Mouse (Mus musculus) heart, embryonic 11.5 days (tissue): ENCODE data around the gene Mettl21a. TPM values are rescaled to one million over a fixed set of nuclear protein-coding genes. Genes with fewer than 3 reads are reported as not detected.
A peak's percentile ranks its signal among the peaks of the same experiment; 100 is the strongest.

Experiments
- ATAC-seq: fragments of 200-750 bp; cut with Nextera tagmentation; replicated peaks from 2 replicates; pipeline ENCODE4 v1.8.0; 2017; ENCODE audit warnings: moderate library complexity; ENCODE audit not compliant: insufficient number of reproducible peaks, low FRiP score, low TSS enrichment
- H3K27ac ChIP-seq: fragments of 300-500 bp; sonication (generic); 2 replicates; pipeline ENCODE4 v1.5.1; 2014; ENCODE audit warnings: mild to moderate bottlenecking, low read depth, low read length
- H3K27me3 ChIP-seq: fragments of 300-500 bp; sonication (generic); 2 replicates; pipeline ENCODE4 v1.6.1; 2014; ENCODE audit warnings: mild to moderate bottlenecking, low read length, mixed read lengths; ENCODE audit not compliant: control insufficient read depth, insufficient read depth
- H3K36me3 ChIP-seq: fragments of 300-500 bp; sonication (generic); 2 replicates; pipeline ENCODE4 v1.6.1; 2014; ENCODE audit warnings: mild to moderate bottlenecking, low read length, moderate library complexity, mixed read lengths; ENCODE audit not compliant: control insufficient read depth, insufficient read depth
- H3K4me1 ChIP-seq: fragments of 300-500 bp; sonication (generic); 2 replicates; pipeline ENCODE4 v1.6.1; 2014; ENCODE audit warnings: low read length; ENCODE audit not compliant: control insufficient read depth, insufficient read depth
- H3K4me2 ChIP-seq: fragments of 300-500 bp; sonication (generic); 2 replicates; pipeline ENCODE4 v1.6.1; 2014; ENCODE audit warnings: mild to moderate bottlenecking, moderate library complexity
- H3K4me3 ChIP-seq: fragments of 300-500 bp; sonication (generic); 2 replicates; pipeline ENCODE4 v1.5.1; 2014; ENCODE audit warnings: low read depth, low read length
- H3K9ac ChIP-seq: fragments of 300-500 bp; sonication (generic); 2 replicates; pipeline ENCODE4 v1.6.1; 2014; ENCODE audit warnings: mild to moderate bottlenecking, low read depth, low read length, moderate library complexity
- H3K9me3 ChIP-seq: fragments of 300-500 bp; sonication (generic); replicated peaks from 2 replicates; pipeline ENCODE4 v1.6.1; 2016; ENCODE audit warnings: low read length; ENCODE audit not compliant: control insufficient read depth
- WGBS: fragments of 180-500 bp; shearing (Covaris S2); extraction: QIAGEN DNeasy Blood & Tissue Kit; methylation state at CpG from one replicate; pipeline ENCODE4 v1.1.7; 2014; ENCODE audit not compliant: insufficient replicate concordance; 5-methylcytosine and 5-hydroxymethylcytosine counted together
- polyA plus RNA-seq: library from polyadenylated mRNA; unstranded; fragments of >200 nt; fragmentation: Nextera tagmentation; extraction: Ambion mirVana; gene quantifications from 2 replicates; pipeline ENCODE4 v1.2.1, GENCODE M21; 2014

Gene Mettl21a
- polyA plus RNA-seq, 1 experiment from 2014 or later: 12.5 TPM

DNA sequence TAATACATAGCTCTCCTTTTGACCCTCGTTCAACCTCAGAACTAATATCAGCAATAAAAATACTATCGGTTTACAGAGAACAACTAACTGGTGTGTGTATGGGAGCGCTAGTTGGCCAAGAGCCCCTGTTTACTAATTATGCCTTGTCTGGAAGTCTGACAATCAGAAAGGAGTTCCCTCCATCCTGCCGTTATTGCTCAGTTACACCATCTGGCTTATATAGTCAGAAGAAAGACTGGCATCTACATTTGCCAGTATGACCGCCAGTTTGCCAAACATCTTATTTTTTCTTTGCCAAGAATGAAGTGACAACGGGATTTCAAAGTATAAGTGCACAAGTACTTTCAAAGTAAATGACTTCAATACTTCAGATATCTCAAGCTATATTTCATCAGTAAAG, 24.0 kb upstream of the Mettl21a start:
- H3K4me1 ChIP-seq: no peaks in the 10 kb centered on the region
- no peaks in the 10 kb centered on the region for H3K27me3 ChIP-seq
- no peak overlapping the region for H3K4me3 ChIP-seq
- ATAC-seq: no peak
- 90% methylated on average over 6 of the region's 6 CpGs for WGBS
- H3K4me2 ChIP-seq: no peak overlapping the region
- H3K9me3 ChIP-seq: no peaks in the 10 kb centered on the region
- no peak overlapping the region for H3K9ac ChIP-seq
- H3K36me3 ChIP-seq: no peaks in the 10 kb centered on the region
- H3K27ac ChIP-seq: no peak overlapping the region

DNA sequence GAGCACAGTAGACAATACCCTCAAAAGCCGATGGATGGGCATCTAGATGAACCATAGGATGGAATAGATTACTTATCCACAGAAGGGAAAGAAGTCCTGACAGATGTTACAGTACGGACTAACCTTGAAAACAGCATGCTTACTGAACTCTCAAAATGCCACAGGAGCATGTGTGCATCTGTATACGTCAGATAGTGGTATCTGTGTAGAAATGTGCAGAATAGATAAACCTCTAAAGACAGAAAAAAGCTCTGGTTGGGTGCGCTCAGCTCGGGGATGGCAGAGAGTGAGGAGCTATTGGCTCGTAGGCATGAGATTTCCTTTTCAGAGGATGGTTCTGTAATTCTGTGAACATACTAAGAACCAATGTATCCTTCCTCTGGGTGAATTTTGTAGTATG, 22.2 kb upstream of the Mettl21a start:
- Histone ChIP-seq H3K4me2 (no peak overlapping the region), H3K4me3 (no peak overlapping the region), H3K36me3 (no peaks in the 10 kb centered on the region), H3K9me3 (no peaks in the 10 kb centered on the region), H3K4me1 (no peaks in the 10 kb centered on the region), H3K27me3 (no peaks in the 10 kb centered on the region), H3K27ac (no peak overlapping the region), H3K9ac (no peak overlapping the region)
- ATAC-seq: no peak
- WGBS: 76% methylated on average over 6 of the region's 6 CpGs

DNA sequence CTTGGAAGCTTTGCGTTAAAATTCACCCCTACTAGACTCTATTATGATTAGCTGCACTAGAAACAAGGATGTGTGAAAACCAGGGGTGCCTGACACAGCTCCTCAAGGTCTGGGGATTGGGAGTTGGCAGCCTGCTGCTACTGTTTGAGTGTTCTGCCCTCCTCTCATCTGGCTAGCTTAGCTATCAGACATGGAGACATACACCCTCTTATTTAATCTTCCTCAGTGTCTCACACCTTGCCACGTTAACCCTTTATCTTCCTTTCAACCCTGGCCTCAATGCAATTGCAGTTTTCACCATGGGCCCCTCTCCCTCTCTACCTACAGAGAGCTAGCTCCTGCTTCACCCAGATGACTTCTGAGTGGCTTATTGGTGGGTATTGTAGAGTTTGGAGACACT, 18.6 kb upstream of the Mettl21a start:
- Histone ChIP-seq H3K27ac (no peak overlapping the region), H3K9me3 (no peaks in the 10 kb centered on the region), H3K36me3 (no peaks in the 10 kb centered on the region), H3K4me1 (peaks cover 2% of the 10 kb centered on the region; the same call in 1 of the 2 replicates), H3K4me2 (no peak overlapping the region), H3K9ac (no peak overlapping the region), H3K4me3 (no peak overlapping the region), H3K27me3 (no peaks in the 10 kb centered on the region)
- 39% methylated on average over 2 of the region's 2 CpGs for WGBS
- no peak for ATAC-seq

DNA sequence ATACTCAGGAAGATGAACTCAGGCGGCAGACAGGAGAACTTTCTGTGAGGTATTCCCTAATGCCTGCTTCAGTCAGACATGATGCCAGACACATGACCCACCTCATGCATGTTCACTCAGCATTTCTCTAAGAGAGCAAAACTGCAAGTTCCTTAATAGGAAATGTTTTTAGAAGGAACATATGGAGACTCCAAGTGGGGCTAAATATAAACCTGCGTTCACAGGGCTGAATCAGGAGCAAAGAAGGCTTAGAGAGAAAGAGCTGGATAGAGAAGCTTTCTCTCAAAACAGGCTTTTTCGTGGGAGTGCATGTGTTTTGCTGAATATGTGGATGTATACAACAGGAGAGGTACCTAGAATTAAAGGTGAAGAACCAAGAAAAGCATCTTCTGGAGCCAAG, 16.2 kb upstream of the Mettl21a start:
- WGBS: 75% methylated on average over 3 of the region's 3 CpGs
- Histone ChIP-seq H3K4me1 (peaks cover 2% of the 10 kb centered on the region; the same call in 1 of the 2 replicates), H3K4me3 (no peak overlapping the region), H3K9me3 (no peaks in the 10 kb centered on the region), H3K4me2 (no peak overlapping the region), H3K27me3 (no peaks in the 10 kb centered on the region), H3K27ac (no peak overlapping the region), H3K9ac (no peak overlapping the region), H3K36me3 (no peaks in the 10 kb centered on the region)
- no peak for ATAC-seq

DNA sequence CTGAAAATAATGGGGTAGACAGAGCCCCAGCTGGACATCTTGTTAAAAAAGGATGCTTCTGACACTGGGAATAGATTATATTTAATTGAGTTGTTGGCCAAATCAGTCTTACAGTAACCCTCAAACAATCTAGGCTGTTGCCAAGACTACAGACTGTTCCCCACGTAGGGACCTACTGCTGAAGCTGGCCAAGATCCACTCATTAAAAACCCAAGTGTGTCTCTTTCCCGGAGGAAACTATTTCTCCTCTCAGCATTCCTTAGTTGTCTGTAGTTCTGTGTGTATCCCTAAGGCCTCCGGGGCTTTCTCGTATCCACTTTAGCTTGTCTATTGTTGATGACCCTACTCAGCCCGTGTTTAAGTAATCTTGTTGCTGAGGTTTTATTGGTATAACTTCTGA, 14.5 kb upstream of the Mettl21a start:
- Histone ChIP-seq H3K27me3 (no peaks in the 10 kb centered on the region), H3K9me3 (no peaks in the 10 kb centered on the region), H3K4me3 (no peak overlapping the region), H3K4me2 (no peak overlapping the region), H3K9ac (no peak overlapping the region), H3K36me3 (no peaks in the 10 kb centered on the region), H3K27ac (no peak overlapping the region), H3K4me1 (peaks cover 2% of the 10 kb centered on the region; the same call in 1 of the 2 replicates)
- ATAC-seq: no peak
- WGBS: 73% methylated on average over 5 of the region's 5 CpGs

DNA sequence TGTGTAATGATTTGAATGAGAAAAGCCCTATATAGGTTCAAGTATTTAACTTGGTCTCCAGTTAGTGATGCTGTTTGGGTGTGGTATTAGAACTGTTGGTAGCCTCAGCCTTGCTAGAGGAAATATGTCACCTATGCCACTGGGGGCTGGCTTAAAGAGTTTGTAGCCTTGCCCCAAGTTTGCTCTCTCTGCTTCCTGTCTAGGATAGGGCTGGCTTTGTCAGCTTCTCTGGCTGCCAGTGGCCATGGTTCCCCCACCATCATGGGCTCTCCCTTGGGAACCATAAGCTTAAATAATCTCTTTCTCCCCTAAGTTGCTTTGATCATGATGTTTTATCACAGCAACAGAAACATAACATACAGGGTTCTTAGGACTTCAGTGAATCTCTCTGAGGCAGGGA, 8.2 kb upstream of the Mettl21a start:
- Histone ChIP-seq H3K36me3 (no peaks in the 10 kb centered on the region), H3K9me3 (no peaks in the 10 kb centered on the region), H3K4me1 (peaks cover 2% of the 10 kb centered on the region; the same call in 1 of the 2 replicates), H3K4me2 (no peak overlapping the region), H3K27ac (no peak overlapping the region), H3K9ac (no peak overlapping the region), H3K27me3 (no peaks in the 10 kb centered on the region), H3K4me3 (no peak overlapping the region)
- ATAC-seq: no peak

DNA sequence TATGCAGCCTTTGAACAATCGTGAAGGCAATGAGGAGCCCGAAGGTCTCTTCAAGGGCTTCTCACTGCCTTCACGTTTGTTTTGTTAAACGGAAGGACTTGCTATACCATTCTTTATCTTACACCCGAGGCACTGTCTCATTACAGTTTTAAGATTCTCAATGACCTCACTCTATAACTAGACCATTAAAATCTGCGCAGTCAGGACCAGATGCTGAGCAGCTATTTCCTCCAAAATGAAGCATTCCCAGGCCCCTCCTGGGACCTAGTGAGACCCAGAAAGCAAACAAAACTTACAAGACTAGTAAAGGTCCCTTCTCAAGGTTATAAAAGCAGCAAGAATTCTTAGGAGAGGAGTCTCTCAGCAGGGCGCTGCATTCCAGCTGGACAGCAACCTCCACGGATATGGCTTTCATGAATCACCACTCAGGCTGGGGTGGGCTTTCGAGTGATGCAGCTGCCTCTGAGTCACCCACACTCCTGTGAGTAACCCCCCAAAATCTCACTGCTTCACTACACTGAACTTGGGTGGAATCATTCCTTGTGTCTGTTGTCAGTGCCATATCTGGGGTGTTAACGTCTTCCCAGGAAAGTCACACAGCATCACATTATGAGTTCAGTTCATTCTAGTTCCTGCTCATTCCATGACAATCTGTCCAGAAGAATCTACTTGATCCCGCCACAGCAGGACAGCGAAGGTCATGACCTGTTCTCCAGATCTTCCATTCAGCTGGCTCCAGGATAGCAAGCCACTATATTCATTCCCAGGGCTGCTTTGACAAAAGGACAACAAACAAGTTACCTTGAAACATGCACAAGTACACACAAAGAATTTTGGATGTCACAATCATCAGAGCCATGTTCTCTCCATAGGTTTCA, 6.8 kb upstream of the Mettl21a start:
- Histone ChIP-seq H3K27me3 (no peaks in the 10 kb centered on the region), H3K4me1 (peaks cover 2% of the 10 kb centered on the region; the same call in 1 of the 2 replicates), H3K4me2 (no peak overlapping the region), H3K4me3 (no peak overlapping the region), H3K9ac (no peak overlapping the region), H3K27ac (no peak overlapping the region), H3K36me3 (no peaks in the 10 kb centered on the region), H3K9me3 (no peaks in the 10 kb centered on the region)
- 55% methylated on average over 12 of the region's 12 CpGs for WGBS
- no peak for ATAC-seq

DNA sequence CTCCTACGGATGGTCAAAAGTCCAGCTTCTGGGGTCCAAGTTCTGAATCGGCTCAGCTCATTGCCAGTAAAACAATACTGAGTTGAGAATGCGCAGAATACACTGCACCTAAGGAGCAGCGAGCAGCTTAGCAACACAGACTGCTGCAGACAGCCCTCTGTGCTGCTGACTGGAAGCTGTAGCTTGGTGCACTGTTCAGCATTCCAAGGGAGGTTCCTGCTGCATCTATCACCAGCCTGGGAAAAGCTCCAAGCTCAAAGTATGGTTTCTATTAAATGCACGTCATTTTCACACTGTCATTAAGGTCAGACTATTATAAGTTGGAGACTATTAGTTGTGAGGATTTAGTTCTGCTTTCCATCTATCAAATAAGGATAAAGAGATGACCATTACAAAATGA, 4.1 kb upstream of the Mettl21a start:
- no peak overlapping the region for H3K27ac ChIP-seq
- no peak overlapping the region for H3K4me2 ChIP-seq
- H3K4me3 ChIP-seq: no peak overlapping the region
- no peaks in the 10 kb centered on the region for H3K36me3 ChIP-seq
- no peak for ATAC-seq
- WGBS: 77% methylated on average over 5 of the region's 5 CpGs
- no peak overlapping the region for H3K9ac ChIP-seq
- H3K27me3 ChIP-seq: no peaks in the 10 kb centered on the region
- H3K9me3 ChIP-seq: no peaks in the 10 kb centered on the region
- peaks cover 4% of the 10 kb centered on the region for H3K4me1 ChIP-seq

DNA sequence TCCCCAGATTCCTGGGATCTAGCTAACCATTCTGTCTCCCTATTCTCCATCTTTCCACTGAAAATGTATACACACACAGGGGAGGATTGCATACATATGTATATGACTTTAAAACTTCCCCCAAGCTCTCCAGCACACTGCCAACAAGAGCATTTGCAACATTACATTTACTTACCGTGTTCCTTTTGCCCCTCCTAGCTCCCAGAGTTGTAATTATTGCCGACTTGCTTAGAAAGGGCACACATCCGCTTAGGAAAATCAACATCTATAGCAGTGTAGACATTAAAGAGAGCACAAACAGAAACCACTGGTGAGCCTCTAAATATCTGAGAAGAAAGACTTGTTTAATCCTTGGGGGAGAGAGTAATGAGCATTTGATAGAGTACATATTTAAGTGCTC, 1.2 kb upstream of the Mettl21a start:
- 76% methylated on average over 3 of the region's 3 CpGs for WGBS
- H3K27ac ChIP-seq: no peak overlapping the region
- no peaks in the 10 kb centered on the region for H3K9me3 ChIP-seq
- peak overlapping the region; percentile 75 for H3K4me2 ChIP-seq
- H3K9ac ChIP-seq: peak overlapping the region; percentile 93
- H3K4me3 ChIP-seq: peak overlapping the region; percentile 85
- peaks cover 7% of the 10 kb centered on the region; the same call in 1 of the 2 replicates for H3K4me1 ChIP-seq
- no peaks in the 10 kb centered on the region for H3K36me3 ChIP-seq
- ATAC-seq: no peak
- H3K27me3 ChIP-seq: no peaks in the 10 kb centered on the region
